Mouse (Mus musculus) lung, postnatal 0 days (tissue): Measurements from ENCODE around the gene Usp2.

Experiments used
- CTCF ChIP-seq: IDR thresholded peaks from 2 replicates; pipeline ENCODE4 v1.5.1; 2016; ENCODE audit warnings: antibody characterized with exemption, mild to moderate bottlenecking
- EP300 ChIP-seq: IDR thresholded peaks from 2 replicates; pipeline ENCODE4 v1.6.1; 2016; ENCODE audit warnings: antibody characterized with exemption, mild to moderate bottlenecking, control low read depth

- TF ChIP-seq CTCF (no peak), EP300 (no peak)
Observed at GRCm38 (mm10) chr9:44085741-44086665, 19.2 kb downstream of the Usp2 start.
